Mouse (Mus musculus) kidney, adult 2 months (tissue): ENCODE data around the gene Prkce.

ENCODE experiments used
- CTCF ChIP-seq: fragments of 200-500 bp; conservative IDR thresholded peaks from 2 replicates; pipeline ENCODE4 v1.5.1; 2011; ENCODE audit warnings: low read depth, mild to moderate bottlenecking, control low read depth, low read length, moderate library complexity, mixed read lengths; ENCODE audit not compliant: insufficient read depth, insufficient read length
- POLR2A ChIP-seq: fragments of 200-500 bp; IDR thresholded peaks from one replicate; pipeline ENCODE4 v1.6.1; 2011; ENCODE audit warnings: low read depth, low read length, control low read depth

GRCm38 (mm10) chr17:86327958-86328357 lies 160.4 kb downstream of the Prkce start:
- TF ChIP-seq POLR2A (no peak), CTCF (no peak)
